Mouse (Mus musculus): Measurements from ENCODE around the gene Lpp. TPM values are rescaled to one million over a fixed set of nuclear protein-coding genes. Genes with fewer than 3 reads are reported as not detected.

Gene Lpp
- total and polyA plus RNA-seq, 3 experiments: 0.16 TPM; not detected in 2

- DNase-seq (ENCODE audit: low spot score): no peak
- no peaks in the 10 kb centered on the region for H3K27me3 ChIP-seq (ENCODE audit: insufficient read depth, low read length)
- TF ChIP-seq GATA1 (IDR thresholded peaks at IDR 0.05; ENCODE audit: borderline replicate concordance, low read length): no peak
- no peak for TF ChIP-seq GATA2 (IDR thresholded peaks at IDR 0.05; ENCODE audit: borderline replicate concordance, low read depth, low read length)
- TF ChIP-seq POLR2AphosphoS5 (IDR thresholded peaks at IDR 0.05; ENCODE audit: insufficient replicate concordance, low read depth, low read length): no peak
- TF ChIP-seq TAL1 (conservative IDR thresholded peaks at IDR 0.05; ENCODE audit: low read depth, low read length): no peak
- no peak for TF ChIP-seq CTCF (IDR thresholded peaks at IDR 0.05; ENCODE audit: low read depth, low read length)
- no peak for ATAC-seq (ENCODE audit: extremely low read depth, insufficient number of reproducible peaks, low FRiP score, poor library complexity, severe bottlenecking)
- 0 out of 2 replicates have a peak, but pooled peaks cover 2% of the 10 kb centered on the region for H3K9me3 ChIP-seq (replicated peaks)
- no peaks in the 10 kb centered on the region for H3K36me3 ChIP-seq (replicated peaks)
- H3K4me3 ChIP-seq (ENCODE audit: low read depth, low read length): no peak overlapping the region
- H3K4me1 ChIP-seq (ENCODE audit: insufficient read depth, low read depth, low read length): no peaks in the 10 kb centered on the region
Observed at GRCm38 (mm10) chr16:24886943-24887342, 493.6 kb downstream of the Lpp start.

GRCm38 (mm10) chr16:24891453-24891852 is 498.1 kb downstream of the Lpp start:
- TF ChIP-seq GATA2 (IDR thresholded peaks at IDR 0.05; ENCODE audit: borderline replicate concordance, low read depth, low read length): no peak
- no peak for TF ChIP-seq GATA1 (IDR thresholded peaks at IDR 0.05; ENCODE audit: borderline replicate concordance, low read length)
- TF ChIP-seq POLR2AphosphoS5 (IDR thresholded peaks at IDR 0.05; ENCODE audit: insufficient replicate concordance, low read depth, low read length): no peak
- no peak for TF ChIP-seq CTCF (IDR thresholded peaks at IDR 0.05; ENCODE audit: low read depth, low read length)
- H3K27me3 ChIP-seq (ENCODE audit: insufficient read depth, low read length): no peaks in the 10 kb centered on the region
- H3K36me3 ChIP-seq (replicated peaks): no peaks in the 10 kb centered on the region
- H3K4me1 ChIP-seq (ENCODE audit: insufficient read depth, low read depth, low read length): no peaks in the 10 kb centered on the region
- ATAC-seq (ENCODE audit: extremely low read depth, insufficient number of reproducible peaks, low FRiP score, poor library complexity, severe bottlenecking): no peak
- DNase-seq (ENCODE audit: low spot score): no peak
- H3K9me3 ChIP-seq (replicated peaks): peaks cover 2% of the 10 kb centered on the region; the same call in 1 of the 2 replicates
- no peak overlapping the region for H3K4me3 ChIP-seq (ENCODE audit: low read depth, low read length)

GRCm38 (mm10) chr16:24895160-24895559 is 501.9 kb downstream of the Lpp start:
- H3K36me3 ChIP-seq (replicated peaks): no peaks in the 10 kb centered on the region
- H3K4me1 ChIP-seq (ENCODE audit: insufficient read depth, low read depth, low read length): no peaks in the 10 kb centered on the region
- no peak for DNase-seq (ENCODE audit: low spot score)
- H3K27me3 ChIP-seq (ENCODE audit: insufficient read depth, low read length): no peaks in the 10 kb centered on the region
- TF ChIP-seq GATA2 (IDR thresholded peaks at IDR 0.05; ENCODE audit: borderline replicate concordance, low read depth, low read length) (no peak), POLR2AphosphoS5 (IDR thresholded peaks at IDR 0.05; ENCODE audit: insufficient replicate concordance, low read depth, low read length) (no peak), GATA1 (IDR thresholded peaks at IDR 0.05; ENCODE audit: borderline replicate concordance, low read length) (no peak), TAL1 (conservative IDR thresholded peaks at IDR 0.05; ENCODE audit: low read depth, low read length) (no peak), CTCF (IDR thresholded peaks at IDR 0.05; ENCODE audit: low read depth, low read length) (no peak)
- H3K4me3 ChIP-seq (ENCODE audit: low read depth, low read length): no peak overlapping the region
- peaks cover 2% of the 10 kb centered on the region; the same call in 1 of the 2 replicates for H3K9me3 ChIP-seq (replicated peaks)
- no peak for ATAC-seq (ENCODE audit: extremely low read depth, insufficient number of reproducible peaks, low FRiP score, poor library complexity, severe bottlenecking)

- Histone ChIP-seq H3K36me3 (replicated peaks) (no peaks in the 10 kb centered on the region), H3K27me3 (ENCODE audit: insufficient read depth, low read length) (no peaks in the 10 kb centered on the region), H3K4me3 (ENCODE audit: low read depth, low read length) (no peak overlapping the region), H3K9me3 (replicated peaks) (peaks cover 2% of the 10 kb centered on the region; the same call in 1 of the 2 replicates), H3K4me1 (ENCODE audit: insufficient read depth, low read depth, low read length) (no peaks in the 10 kb centered on the region)
- TF ChIP-seq CTCF (IDR thresholded peaks at IDR 0.05; ENCODE audit: low read depth, low read length) (no peak), GATA1 (IDR thresholded peaks at IDR 0.05; ENCODE audit: borderline replicate concordance, low read length) (no peak), GATA2 (IDR thresholded peaks at IDR 0.05; ENCODE audit: borderline replicate concordance, low read depth, low read length) (no peak), POLR2AphosphoS5 (IDR thresholded peaks at IDR 0.05; ENCODE audit: insufficient replicate concordance, low read depth, low read length) (no peak), TAL1 (conservative IDR thresholded peaks at IDR 0.05; ENCODE audit: low read depth, low read length) (no peak)
- no peak for ATAC-seq (ENCODE audit: extremely low read depth, insufficient number of reproducible peaks, low FRiP score, poor library complexity, severe bottlenecking)
- DNase-seq (ENCODE audit: low spot score): no peak
Observed at GRCm38 (mm10) chr16:24897641-24898040, 504.3 kb downstream of the Lpp start.

GRCm38 (mm10) chr16:24900241-24900796 is 507.0 kb downstream of the Lpp start:
- no peak for TF ChIP-seq POLR2AphosphoS5 (IDR thresholded peaks at IDR 0.05; ENCODE audit: insufficient replicate concordance, low read depth, low read length)
- TF ChIP-seq TAL1 (conservative IDR thresholded peaks at IDR 0.05; ENCODE audit: low read depth, low read length): no peak
- TF ChIP-seq CTCF (IDR thresholded peaks at IDR 0.05; ENCODE audit: low read depth, low read length): no peak
- TF ChIP-seq GATA1 (IDR thresholded peaks at IDR 0.05; ENCODE audit: borderline replicate concordance, low read length): no peak
- TF ChIP-seq GATA2 (IDR thresholded peaks at IDR 0.05; ENCODE audit: borderline replicate concordance, low read depth, low read length): no peak
- no peaks in the 10 kb centered on the region for H3K36me3 ChIP-seq (replicated peaks)
- DNase-seq (ENCODE audit: low spot score) (no peak), ATAC-seq (ENCODE audit: extremely low read depth, insufficient number of reproducible peaks, low FRiP score, poor library complexity, severe bottlenecking) (no peak)
- H3K27me3 ChIP-seq (ENCODE audit: insufficient read depth, low read length): no peaks in the 10 kb centered on the region
- H3K4me3 ChIP-seq (ENCODE audit: low read depth, low read length): no peak overlapping the region
- H3K4me1 ChIP-seq (ENCODE audit: insufficient read depth, low read depth, low read length): no peaks in the 10 kb centered on the region
- peaks cover 10% of the 10 kb centered on the region; the same call in 1 of the 2 replicates for H3K9me3 ChIP-seq (replicated peaks)

GRCm38 (mm10) chr16:24901139-24901859 is 508.0 kb downstream of the Lpp start:
- TF ChIP-seq CTCF (IDR thresholded peaks at IDR 0.05; ENCODE audit: low read depth, low read length) (no peak), POLR2AphosphoS5 (IDR thresholded peaks at IDR 0.05; ENCODE audit: insufficient replicate concordance, low read depth, low read length) (no peak), TAL1 (conservative IDR thresholded peaks at IDR 0.05; ENCODE audit: low read depth, low read length) (no peak), GATA1 (IDR thresholded peaks at IDR 0.05; ENCODE audit: borderline replicate concordance, low read length) (no peak), GATA2 (IDR thresholded peaks at IDR 0.05; ENCODE audit: borderline replicate concordance, low read depth, low read length) (no peak)

More at GRCm38 (mm10) chr16:24901139-24901859, 508.0 kb downstream of the Lpp start:
- DNase-seq (ENCODE audit: low spot score) (no peak), ATAC-seq (ENCODE audit: extremely low read depth, insufficient number of reproducible peaks, low FRiP score, poor library complexity, severe bottlenecking) (no peak)
- Histone ChIP-seq H3K9me3 (replicated peaks) (peaks cover 10% of the 10 kb centered on the region; the same call in 1 of the 2 replicates), H3K4me3 (ENCODE audit: low read depth, low read length) (no peak overlapping the region), H3K4me1 (ENCODE audit: insufficient read depth, low read depth, low read length) (no peaks in the 10 kb centered on the region), H3K27me3 (ENCODE audit: insufficient read depth, low read length) (no peaks in the 10 kb centered on the region), H3K36me3 (replicated peaks) (no peaks in the 10 kb centered on the region)
